Mouse (Mus musculus): ENCODE measurements around the gene Sept9.

Sept9 gene

GRCm38 (mm10) chr11:117221182-117221581 is 21.7 kb downstream of the Sept9 start:
- no peak for DNase-seq (ENCODE audit: low spot score)

GRCm38 (mm10) chr11:117222899-117223298 is 23.4 kb downstream of the Sept9 start:
- DNase-seq (ENCODE audit: low spot score): no peak

GRCm38 (mm10) chr11:117224804-117225203 is 25.3 kb downstream of the Sept9 start:
- DNase-seq (ENCODE audit: low spot score): no peak

GRCm38 (mm10) chr11:117225531-117226213 is 26.2 kb downstream of the Sept9 start:
- DNase-seq (ENCODE audit: low spot score): no peak

GRCm38 (mm10) chr11:117226214-117226535 is 26.7 kb downstream of the Sept9 start:
- DNase-seq (ENCODE audit: low spot score): no peak

- DNase-seq (ENCODE audit: low spot score): no peak
These were observed 28.7 kb downstream of the Sept9 start for GRCm38 (mm10) chr11:117228139-117228538.

GRCm38 (mm10) chr11:117231551-117231950 is 32.1 kb downstream of the Sept9 start:
- peak; percentile 67 for DNase-seq (ENCODE audit: low spot score)

GRCm38 (mm10) chr11:117232032-117232431 is 32.6 kb downstream of the Sept9 start:
- peak; percentile 88 for DNase-seq (ENCODE audit: low spot score)

- no peak for DNase-seq (ENCODE audit: low spot score)
These were observed 33.5 kb downstream of the Sept9 start for GRCm38 (mm10) chr11:117232886-117233458.

GRCm38 (mm10) chr11:117233818-117234217 is 34.4 kb downstream of the Sept9 start:
- no peak for DNase-seq (ENCODE audit: low spot score)

- DNase-seq (ENCODE audit: low spot score): peak; percentile 81
These were observed 35.8 kb downstream of the Sept9 start for GRCm38 (mm10) chr11:117235086-117235897.

GRCm38 (mm10) chr11:117235898-117236459 is 36.5 kb downstream of the Sept9 start:
- DNase-seq (ENCODE audit: low spot score): no peak

- peak; percentile 96 for DNase-seq (ENCODE audit: low spot score)
These were observed 38.7 kb downstream of the Sept9 start for GRCm38 (mm10) chr11:117238169-117238568.

- DNase-seq (ENCODE audit: low spot score): no peak
These were observed 40.2 kb downstream of the Sept9 start for GRCm38 (mm10) chr11:117239617-117240016.

GRCm38 (mm10) chr11:117240322-117240721 is 40.9 kb downstream of the Sept9 start:
- no peak for DNase-seq (ENCODE audit: low spot score)

- DNase-seq (ENCODE audit: low spot score): no peak
These were observed 41.6 kb downstream of the Sept9 start for GRCm38 (mm10) chr11:117240861-117241738.

GRCm38 (mm10) chr11:117242339-117243084 is 43.1 kb downstream of the Sept9 start:
- no peak for DNase-seq (ENCODE audit: low spot score)

- DNase-seq (ENCODE audit: low spot score): no peak
These were observed 44.3 kb downstream of the Sept9 start for GRCm38 (mm10) chr11:117243536-117244290.

GRCm38 (mm10) chr11:117245041-117245725 is 45.7 kb downstream of the Sept9 start:
- no peak for DNase-seq (ENCODE audit: low spot score)

- no peak for DNase-seq (ENCODE audit: low spot score)
These were observed 46.4 kb downstream of the Sept9 start for GRCm38 (mm10) chr11:117245846-117246245.

All from testis, postnatal 10 days (tissue).